Mouse (Mus musculus) neural tube, embryonic 14.5 days (tissue): ENCODE measurements around the gene Gm20532. TPM values are rescaled to one million over a fixed set of nuclear protein-coding genes. Genes with fewer than 3 reads are reported as not detected.
A peak's percentile ranks its signal among the peaks of the same experiment; 100 is the strongest.
"Not testable (repeated sequence)": the region's sequence is repeated elsewhere in the genome, so short reads cannot be mapped to it uniquely, and the experiment has no call there.

Experiments used
- ATAC-seq: fragments of 200-750 bp; cut with Nextera tagmentation; 2 replicates; pipeline ENCODE4 v1.8.0; 2017; ENCODE audit warnings: low read depth, mild to moderate bottlenecking, moderate TSS enrichment, moderate library complexity
- H3K27ac ChIP-seq: fragments of 300-500 bp; sonication (generic); 2 replicates; pipeline ENCODE4 v1.5.1; 2014; ENCODE audit warnings: low read depth, mild to moderate bottlenecking, control low read depth, low read length, moderate library complexity, mixed read lengths
- H3K27me3 ChIP-seq: fragments of 300-500 bp; sonication (generic); 2 replicates; pipeline ENCODE4 v1.6.1; 2014; ENCODE audit warnings: low read length; ENCODE audit not compliant: control insufficient read depth, insufficient read depth
- H3K36me3 ChIP-seq: fragments of 300-500 bp; sonication (generic); 2 replicates; pipeline ENCODE4 v1.6.1; 2014; ENCODE audit warnings: low read length, mixed read lengths; ENCODE audit not compliant: control insufficient read depth, insufficient read depth
- H3K4me1 ChIP-seq: fragments of 300-500 bp; sonication (generic); 2 replicates; pipeline ENCODE4 v1.6.1; 2014; ENCODE audit warnings: low read length; ENCODE audit not compliant: control insufficient read depth, insufficient read depth
- H3K4me2 ChIP-seq: fragments of 300-500 bp; sonication (generic); 2 replicates; pipeline ENCODE4 v1.6.1; 2014; ENCODE audit warnings: mild to moderate bottlenecking, low read depth, low read length, control low read depth
- H3K4me3 ChIP-seq: fragments of 300-500 bp; sonication (generic); 2 replicates; pipeline ENCODE4 v1.5.1; 2014; ENCODE audit warnings: low read depth, low read length, control low read depth, mixed read lengths
- H3K9ac ChIP-seq: fragments of 300-500 bp; sonication (generic); replicated peaks from 2 replicates; pipeline ENCODE4 v1.6.1; 2014; ENCODE audit warnings: low read depth, mild to moderate bottlenecking, control low read depth, low read length, mixed read lengths
- H3K9me3 ChIP-seq: fragments of 300-500 bp; sonication (generic); 2 replicates; pipeline ENCODE4 v1.6.1; 2016; ENCODE audit warnings: low read length; ENCODE audit not compliant: control insufficient read depth
- WGBS: fragments of 180-500 bp; shearing (Covaris S2); extraction: QIAGEN DNeasy Blood & Tissue Kit; methylation state at CpG from one replicate; pipeline ENCODE4 v1.1.7; 2014; 5-methylcytosine and 5-hydroxymethylcytosine counted together
- microRNA counts: library from miRNA; unstranded; fragments of <30 nt; microRNA quantifications from one replicate; lab custom pipeline; 2016
- microRNA-seq: library from miRNA; unstranded; fragments of <30 nt; microRNA quantifications from one replicate; pipeline ENCODE4, GENCODE M21; 2016
- polyA plus RNA-seq: library from polyadenylated mRNA; unstranded; fragments of >200 nt; fragmentation: Nextera tagmentation; extraction: Ambion mirVana; gene quantifications from 2 replicates; pipeline ENCODE4 v1.2.1, GENCODE M21; 2014

Gene Gm20532
- polyA plus RNA-seq, 1 experiment from 2014 or later: not detected

DNA sequence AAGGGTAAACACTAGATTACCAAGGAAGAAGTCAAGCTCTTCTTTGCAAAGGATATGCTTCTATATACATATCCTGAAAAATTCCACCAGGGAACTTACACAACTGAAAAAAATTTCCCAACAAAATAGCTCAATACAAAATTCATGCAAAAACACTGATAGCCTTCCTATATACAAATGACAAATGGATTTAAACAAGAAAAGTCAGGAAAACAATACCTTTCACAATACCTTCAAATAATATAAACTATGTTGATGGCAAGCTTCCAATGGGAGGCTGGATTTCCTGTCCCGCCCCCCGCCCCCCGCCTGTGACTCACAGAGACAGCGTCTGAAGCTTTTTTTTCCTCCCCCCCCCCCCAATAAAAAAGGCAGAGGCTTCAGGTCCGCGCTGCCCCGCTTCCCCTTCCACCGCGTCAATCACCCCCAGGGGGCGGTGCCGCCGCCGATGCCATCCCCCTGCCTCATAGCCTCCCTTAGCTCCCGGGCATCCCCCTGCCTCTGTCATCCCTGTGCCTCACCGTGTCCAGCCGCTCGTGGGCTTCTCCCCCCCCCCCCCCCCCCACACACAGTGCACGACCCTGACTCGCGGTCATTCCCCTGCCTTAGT lies 74.8 kb downstream of the Gm20532 start:
- Histone ChIP-seq H3K9ac (peak overlapping the region; percentile 47; the same call in 1 of the 2 replicates), H3K27me3 (no peaks in the 10 kb centered on the region), H3K9me3 (no peaks in the 10 kb centered on the region), H3K4me3 (peak overlapping the region; percentile 24), H3K36me3 (no peaks in the 10 kb centered on the region), H3K27ac (no peak overlapping the region), H3K4me2 (peak overlapping the region; percentile 62), H3K4me1 (peaks cover 4% of the 10 kb centered on the region; the same call in 1 of the 2 replicates)
- WGBS: 2% methylated on average over 16 of the region's 20 CpGs
- ATAC-seq: no peak

- WGBS: 46% methylated on average over 29 of the region's 29 CpGs
- no peak overlapping the region for H3K27ac ChIP-seq
- no peaks in the 10 kb centered on the region for H3K36me3 ChIP-seq
- H3K9ac ChIP-seq: peak overlapping the region; percentile 47; the same call in 1 of the 2 replicates
- H3K4me3 ChIP-seq: peak overlapping the region; percentile 24
- no peaks in the 10 kb centered on the region for H3K27me3 ChIP-seq
- no peak; the same call in 1 of the 2 replicates for ATAC-seq
- H3K4me2 ChIP-seq: peak overlapping the region; percentile 62
- H3K4me1 ChIP-seq: peaks cover 4% of the 10 kb centered on the region; the same call in 1 of the 2 replicates
- no peaks in the 10 kb centered on the region for H3K9me3 ChIP-seq
Observed at GRCm38 (mm10) chr2:26661768-26662508, 75.5 kb downstream of the Gm20532 start.

- no peaks in the 10 kb centered on the region for H3K36me3 ChIP-seq
- peaks cover 4% of the 10 kb centered on the region; the same call in 1 of the 2 replicates for H3K4me1 ChIP-seq
- WGBS: 69% methylated on average over 13 of the region's 13 CpGs
- no peaks in the 10 kb centered on the region for H3K27me3 ChIP-seq
- H3K4me2 ChIP-seq: no peak overlapping the region
- H3K27ac ChIP-seq: no peak overlapping the region
- no peak overlapping the region for H3K9ac ChIP-seq
- H3K4me3 ChIP-seq: no peak overlapping the region
- peak; percentile 38; the same call in 1 of the 2 replicates for ATAC-seq
- no peaks in the 10 kb centered on the region for H3K9me3 ChIP-seq
Observed at GRCm38 (mm10) chr2:26662509-26662882, 76.1 kb downstream of the Gm20532 start.

DNA sequence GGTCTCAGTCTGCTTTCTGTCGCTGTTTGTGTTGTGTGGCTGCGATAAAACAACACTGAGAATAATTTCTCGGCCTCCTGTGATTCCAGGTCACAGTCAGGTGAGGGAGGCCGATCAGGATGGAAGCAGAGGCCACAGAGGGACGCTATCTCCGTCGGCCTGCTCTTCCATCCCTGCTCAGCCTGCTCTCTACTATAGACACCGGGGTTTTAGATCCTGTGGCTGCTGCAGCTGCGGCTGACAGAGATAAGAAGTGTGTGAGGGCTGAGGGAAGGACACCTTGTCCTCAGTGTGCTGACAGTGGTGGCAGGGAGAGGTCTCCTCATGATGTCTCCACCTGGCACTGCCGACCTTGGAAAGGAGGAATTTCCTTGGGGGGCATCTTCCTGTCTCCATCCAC lies 76.7 kb downstream of the Gm20532 start:
- ATAC-seq: no peak
- 85% methylated on average over 10 of the region's 10 CpGs for WGBS
- Histone ChIP-seq H3K9ac (no peak overlapping the region), H3K27me3 (no peaks in the 10 kb centered on the region), H3K36me3 (no peaks in the 10 kb centered on the region), H3K9me3 (no peaks in the 10 kb centered on the region), H3K4me3 (no peak overlapping the region), H3K4me1 (peaks cover 4% of the 10 kb centered on the region; the same call in 1 of the 2 replicates), H3K4me2 (no peak overlapping the region), H3K27ac (no peak overlapping the region)

DNA sequence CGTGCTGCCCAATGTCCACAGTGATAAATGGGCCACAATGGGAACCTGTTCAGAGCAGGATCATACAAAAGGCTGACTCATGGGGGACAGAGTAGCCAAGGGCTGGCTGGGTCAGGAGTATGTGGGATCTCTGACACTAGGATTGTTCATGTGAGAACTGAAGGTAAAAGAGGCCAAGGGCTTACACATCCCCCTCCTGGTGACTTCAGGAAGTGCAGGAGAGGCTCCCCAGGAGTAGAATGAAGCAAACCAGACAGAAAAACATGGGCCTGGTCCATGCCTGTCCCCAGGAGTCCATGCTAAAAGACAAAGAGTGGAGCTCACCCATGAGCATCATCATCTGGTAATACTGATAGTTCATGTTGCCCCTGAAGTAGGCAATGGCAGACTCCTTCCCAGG lies 77.1 kb downstream of the Gm20532 start:
- not testable (repeated sequence) for ATAC-seq, H3K9ac ChIP-seq, H3K9me3 ChIP-seq, H3K36me3 ChIP-seq, H3K4me3 ChIP-seq, H3K27me3 ChIP-seq, H3K4me1 ChIP-seq, H3K27ac ChIP-seq, H3K4me2 ChIP-seq
- 80% methylated on average over 1 of the region's 1 CpGs for WGBS

DNA sequence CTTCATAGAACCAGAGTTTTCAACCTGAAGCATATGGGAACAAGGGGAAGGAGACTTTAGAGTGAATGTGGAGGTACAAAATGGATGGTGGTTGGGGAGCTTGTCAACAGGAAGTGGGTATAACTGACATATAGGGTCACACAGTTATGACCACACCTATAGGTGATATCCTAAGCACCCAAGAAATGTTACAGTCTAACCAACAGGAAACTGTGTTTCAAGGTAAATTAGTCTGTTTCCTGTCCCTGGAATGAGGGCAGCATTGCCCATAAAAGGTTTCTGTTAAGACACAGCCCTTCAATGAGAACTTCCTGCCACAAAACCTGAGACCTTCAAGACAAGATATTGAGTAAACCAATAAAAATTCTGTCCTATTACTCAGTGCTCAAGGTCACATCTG lies 82.3 kb downstream of the Gm20532 start:
- no peak for ATAC-seq
- no peak overlapping the region for H3K27ac ChIP-seq
- H3K27me3 ChIP-seq: no peaks in the 10 kb centered on the region
- no peak overlapping the region for H3K4me3 ChIP-seq
- H3K9me3 ChIP-seq: no peaks in the 10 kb centered on the region
- no peak overlapping the region for H3K4me2 ChIP-seq
- no peaks in the 10 kb centered on the region for H3K4me1 ChIP-seq
- no peaks in the 10 kb centered on the region for H3K36me3 ChIP-seq
- no peak overlapping the region for H3K9ac ChIP-seq

- Histone ChIP-seq H3K4me3 (no peak within 1 kb of the TSS), H3K4me1 (no peaks in the 10 kb centered on the region), H3K27ac (no peak within 1 kb of the TSS), H3K9ac (no peak within 1 kb of the TSS), H3K27me3 (no peaks in the 10 kb centered on the region), H3K36me3 (no peaks in the 10 kb centered on the region), H3K9me3 (no peaks in the 10 kb centered on the region), H3K4me2 (no peak within 1 kb of the TSS)
- WGBS: 95% methylated on average over 3 of the region's 3 CpGs
- no peak for ATAC-seq
Observed at GRCm38 (mm10) chr2:26671182-26671581, 84.7 kb downstream of the Gm20532 start, which contains the start of gene Lcn4. Gene Lcn4 (minus strand): TSS chr2:26671282.

MicroRNA genes within 50 kb of the gene (microRNA counts, 519-probe panel; counts per million panel counts)
- microRNA mmu-miR-126-3p (lab: Ali Mortazavi, UCI) (6,022 counts per million, percentile 88 among the panel's probes with 10 or more counts), microRNA mmu-miR-126-5p (lab: Ali Mortazavi, UCI) (4,071 counts per million, percentile 45 among the panel's probes with 10 or more counts)

Small RNA genes lying within 50 kb of the gene (microRNA-seq; reads per million reads assigned to microRNA genes)
- gene Mir126a (not detected), gene Mir126b (not detected)

Other genes with a start within 250 kb of the Gm20532 start
- 26.6 and 31.0 TPM in 2 replicates for gene Dnlz, start 234.5 kb upstream of the Gm20532 start, polyA plus RNA-seq
- gene Card9, start 225.7 kb upstream of the Gm20532 start, polyA plus RNA-seq: 1.5 and 1.7 TPM in 2 replicates
- gene Snapc4, start 206.0 kb upstream of the Gm20532 start, polyA plus RNA-seq: 30.9 and 32.4 TPM in 2 replicates
- 147 and 152 TPM in 2 replicates for gene Entr1, start 197.3 kb upstream of the Gm20532 start, polyA plus RNA-seq
- gene Pmpca, start 197.3 kb upstream of the Gm20532 start, polyA plus RNA-seq: 76.4 and 92.1 TPM in 2 replicates
- 21.3 and 24.4 TPM in 2 replicates for gene Inpp5e, start 177.4 kb upstream of the Gm20532 start, polyA plus RNA-seq
- 27.2 and 35.2 TPM in 2 replicates for gene Sec16a, start 141.4 kb upstream of the Gm20532 start, polyA plus RNA-seq
- gene Notch1, start 70.0 kb upstream of the Gm20532 start, polyA plus RNA-seq: 20.8 and 26.6 TPM in 2 replicates
- 37.4 and 64.3 TPM in 2 replicates for gene Egfl7, start 6.6 kb upstream of the Gm20532 start, polyA plus RNA-seq
- gene Agpat2, start 17.8 kb downstream of the Gm20532 start, polyA plus RNA-seq: 2.7 and 4.1 TPM in 2 replicates
- 123 and 139 TPM in 2 replicates for gene Fam69b, start 41.8 kb downstream of the Gm20532 start, polyA plus RNA-seq
- gene Lcn4, start 84.6 kb downstream of the Gm20532 start, polyA plus RNA-seq: not detected in 2 replicates